Mouse (Mus musculus): ENCODE results near the gene Olfr1122. TPM values are rescaled to one million over a fixed set of nuclear protein-coding genes. Genes with fewer than 3 reads are reported as not detected.
"Not testable (repeated sequence)": the region's sequence is repeated elsewhere in the genome, so short reads cannot be mapped to it uniquely, and the experiment has no call there.

The Olfr1122 gene
- polyA plus RNA-seq (2015; fragmentation: Nextera tagmentation; extraction: Ambion mirVana): not detected in 2 replicates

DNA sequence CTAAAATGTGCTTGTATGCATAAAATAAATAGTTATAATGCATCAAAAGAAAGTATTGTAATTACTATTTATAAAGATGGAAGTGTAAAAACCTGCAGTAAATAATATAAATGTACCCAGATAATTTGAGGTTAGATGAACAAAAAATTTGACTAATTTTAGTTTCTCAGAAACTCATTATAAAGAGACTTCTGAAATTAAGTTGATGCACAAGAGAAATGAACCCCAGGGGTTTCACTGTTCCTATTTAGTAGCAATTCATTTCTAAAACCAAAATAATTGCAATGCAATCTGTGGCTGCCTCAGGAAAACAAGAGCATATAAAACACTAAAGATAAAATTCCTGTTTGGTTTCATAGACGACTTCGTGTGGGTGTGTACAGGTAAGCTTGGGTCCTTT, at the start of gene Olfr1122:
Gene Olfr1122, plus strand, starts transcription at position 301 of the 400 bp plus-strand sequence.
- Histone ChIP-seq H3K9me3 (replicated peaks; ENCODE audit: control insufficient read depth, low read length, poor library complexity, severe bottlenecking) (no peaks in the 10 kb centered on the region), H3K4me3 (ENCODE audit: low read depth, low read length) (no peak within 1 kb of the TSS), H3K27ac (ENCODE audit: low read length) (no peak within 1 kb of the TSS), H3K36me3 (ENCODE audit: control insufficient read depth, insufficient read depth, low read length) (no peaks in the 10 kb centered on the region), H3K4me2 (ENCODE audit: low read length) (no peak within 1 kb of the TSS), H3K27me3 (ENCODE audit: control insufficient read depth, insufficient read depth, low read depth, low read length) (no peaks in the 10 kb centered on the region), H3K9ac (ENCODE audit: low read depth, low read length) (no peak within 1 kb of the TSS), H3K4me1 (ENCODE audit: control insufficient read depth, insufficient read depth, low read length) (no peaks in the 10 kb centered on the region)
- 88% methylated on average over 2 of the region's 2 CpGs for WGBS
- ATAC-seq: no peak

DNA sequence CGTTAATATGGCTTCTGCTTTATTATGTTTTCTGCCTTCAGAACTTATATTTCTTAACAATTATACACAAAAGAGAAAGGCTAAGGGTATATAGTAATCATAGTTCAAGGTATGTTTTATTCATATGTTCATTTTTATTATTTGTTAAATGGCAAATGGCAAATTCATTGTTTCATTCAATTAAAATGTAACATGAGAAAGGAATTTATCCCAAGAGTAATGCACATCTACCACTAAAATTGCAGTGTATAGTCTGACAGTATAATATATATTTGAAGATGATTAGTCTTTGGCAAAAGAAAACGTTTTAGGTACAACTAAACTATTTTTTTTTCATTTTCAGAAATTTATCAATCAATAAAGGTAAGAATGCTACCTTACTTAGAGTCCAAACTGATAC, 31.1 kb upstream of the Olfr1122 start, which contains the start of gene Olfr1120:
Gene Olfr1120, plus strand, starts transcription at position 301 of the 400 bp plus-strand sequence.
- Histone ChIP-seq H3K4me3 (ENCODE audit: low read depth, low read length) (no peak within 1 kb of the TSS), H3K9me3 (replicated peaks; ENCODE audit: control insufficient read depth, low read length, poor library complexity, severe bottlenecking) (no peaks in the 10 kb centered on the region), H3K27ac (ENCODE audit: low read length) (no peak within 1 kb of the TSS), H3K9ac (ENCODE audit: low read depth, low read length) (no peak within 1 kb of the TSS), H3K27me3 (ENCODE audit: control insufficient read depth, insufficient read depth, low read depth, low read length) (no peaks in the 10 kb centered on the region), H3K4me1 (ENCODE audit: control insufficient read depth, insufficient read depth, low read length) (no peaks in the 10 kb centered on the region), H3K36me3 (ENCODE audit: control insufficient read depth, insufficient read depth, low read length) (no peaks in the 10 kb centered on the region), H3K4me2 (ENCODE audit: low read length) (no peak within 1 kb of the TSS)
- WGBS: 60% methylated on average over 2 of the region's 2 CpGs
- ATAC-seq: no peak

DNA sequence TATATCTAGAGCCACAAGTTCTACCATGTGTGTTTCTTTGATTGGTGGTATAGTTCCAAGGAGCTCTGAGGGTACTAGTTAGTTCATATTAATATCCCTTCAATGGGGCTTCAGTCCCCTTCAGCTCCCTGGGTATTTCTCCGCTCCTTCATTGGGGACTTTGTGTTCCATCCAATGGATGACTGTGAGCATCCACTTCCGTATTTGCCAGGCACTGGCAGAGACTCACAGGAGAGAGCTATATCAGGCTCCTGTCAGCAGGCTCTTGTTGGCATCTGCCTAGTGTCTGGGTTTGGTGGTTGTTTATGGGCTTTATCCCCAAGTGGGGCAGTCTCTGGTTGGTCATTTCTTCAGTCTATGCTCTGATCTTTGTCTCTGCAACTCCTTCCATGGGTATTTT, 25.5 kb upstream of the Olfr1122 start:
- H3K27me3 ChIP-seq (ENCODE audit: control insufficient read depth, insufficient read depth, low read depth, low read length); H3K27ac ChIP-seq (ENCODE audit: low read length); H3K4me2 ChIP-seq (ENCODE audit: low read length); H3K9ac ChIP-seq (ENCODE audit: low read depth, low read length); ATAC-seq; H3K36me3 ChIP-seq (ENCODE audit: control insufficient read depth, insufficient read depth, low read length); H3K9me3 ChIP-seq (replicated peaks; ENCODE audit: control insufficient read depth, low read length, poor library complexity, severe bottlenecking); H3K4me1 ChIP-seq (ENCODE audit: control insufficient read depth, insufficient read depth, low read length); H3K4me3 ChIP-seq (ENCODE audit: low read depth, low read length): not testable (repeated sequence)
- WGBS: 94% methylated on average over 2 of the region's 2 CpGs

DNA sequence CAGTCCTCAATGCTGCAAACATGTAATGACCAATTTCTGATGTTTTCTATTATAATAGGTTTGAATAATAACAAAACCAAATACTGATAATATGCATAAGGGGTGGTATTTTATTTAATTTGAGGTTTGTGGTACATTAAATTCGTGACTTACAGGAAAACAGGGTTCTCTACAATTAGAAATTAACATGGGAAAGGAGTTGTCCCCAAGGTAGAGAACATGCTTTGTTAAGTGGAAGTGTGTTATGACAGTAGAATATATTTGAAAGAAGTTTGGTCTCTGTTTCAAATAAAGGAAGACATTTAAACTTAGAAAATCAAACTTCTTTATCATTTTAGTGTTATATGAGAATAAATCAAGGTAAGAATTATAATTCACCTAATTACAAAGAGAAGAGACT, 16.1 kb upstream of the Olfr1122 start, which contains the start of gene Olfr1121:
Gene Olfr1121, plus strand, starts transcription at position 301 of the 400 bp plus-strand sequence.
- no peak within 1 kb of the TSS for H3K9ac ChIP-seq (ENCODE audit: low read depth, low read length)
- no peaks in the 10 kb centered on the region for H3K9me3 ChIP-seq (replicated peaks; ENCODE audit: control insufficient read depth, low read length, poor library complexity, severe bottlenecking)
- H3K4me1 ChIP-seq (ENCODE audit: control insufficient read depth, insufficient read depth, low read length): no peaks in the 10 kb centered on the region
- no peaks in the 10 kb centered on the region for H3K27me3 ChIP-seq (ENCODE audit: control insufficient read depth, insufficient read depth, low read depth, low read length)
- no peaks in the 10 kb centered on the region for H3K36me3 ChIP-seq (ENCODE audit: control insufficient read depth, insufficient read depth, low read length)
- 28% methylated on average over 1 of the region's 1 CpGs for WGBS
- no peak within 1 kb of the TSS for H3K4me3 ChIP-seq (ENCODE audit: low read depth, low read length)
- no peak within 1 kb of the TSS for H3K27ac ChIP-seq (ENCODE audit: low read length)
- no peak within 1 kb of the TSS for H3K4me2 ChIP-seq (ENCODE audit: low read length)
- ATAC-seq: no peak

DNA sequence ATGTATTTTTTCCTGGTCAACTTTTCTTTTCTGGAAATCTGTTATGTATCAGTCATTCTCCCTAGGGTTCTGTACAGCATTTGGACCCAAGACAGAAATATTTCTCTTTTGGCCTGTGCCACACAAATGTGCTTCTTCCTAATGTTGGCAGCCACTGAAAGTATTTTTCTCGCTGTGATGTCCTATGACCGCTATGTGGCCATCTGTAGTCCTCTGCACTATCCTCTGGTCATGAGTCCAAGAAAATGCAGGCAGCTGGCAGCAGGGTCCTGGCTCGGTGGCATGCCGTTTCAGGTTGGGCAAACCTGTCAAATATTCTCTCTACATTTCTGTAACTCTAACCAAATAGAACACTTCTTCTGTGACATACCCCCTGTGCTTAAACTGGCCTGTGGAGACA, 13.9 kb upstream of the Olfr1122 start:
- Histone ChIP-seq H3K9ac (ENCODE audit: low read depth, low read length) (no peak overlapping the region), H3K27ac (ENCODE audit: low read length) (no peak overlapping the region), H3K27me3 (ENCODE audit: control insufficient read depth, insufficient read depth, low read depth, low read length) (no peaks in the 10 kb centered on the region), H3K4me1 (ENCODE audit: control insufficient read depth, insufficient read depth, low read length) (no peaks in the 10 kb centered on the region), H3K4me3 (ENCODE audit: low read depth, low read length) (no peak overlapping the region), H3K4me2 (ENCODE audit: low read length) (no peak overlapping the region), H3K9me3 (replicated peaks; ENCODE audit: control insufficient read depth, low read length, poor library complexity, severe bottlenecking) (no peaks in the 10 kb centered on the region), H3K36me3 (ENCODE audit: control insufficient read depth, insufficient read depth, low read length) (no peaks in the 10 kb centered on the region)
- no peak for ATAC-seq
- WGBS: 90% methylated on average over 4 of the region's 4 CpGs

DNA sequence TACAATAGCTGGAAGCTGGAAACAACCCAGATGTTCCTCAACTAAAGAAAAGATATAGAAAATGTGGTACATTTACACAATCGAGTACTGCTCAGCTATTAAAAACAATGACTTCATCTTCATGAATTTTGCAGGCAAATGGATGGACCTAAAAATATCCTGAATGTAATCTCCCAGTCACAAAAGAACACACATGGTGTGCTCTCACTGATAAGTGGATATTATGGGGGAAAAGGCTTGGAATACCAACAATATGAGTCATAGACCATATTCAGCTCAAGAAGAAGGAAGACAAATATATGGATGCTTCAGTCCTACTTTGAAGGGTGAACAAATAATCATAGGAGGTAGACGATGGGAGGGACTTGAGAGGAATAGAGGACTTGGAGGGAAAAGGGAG, 1.7 kb upstream of the Olfr1122 start:
- WGBS: 86% methylated on average over 2 of the region's 2 CpGs
- H3K4me3 ChIP-seq (ENCODE audit: low read depth, low read length): no peak overlapping the region
- no peak overlapping the region for H3K27ac ChIP-seq (ENCODE audit: low read length)
- no peaks in the 10 kb centered on the region for H3K27me3 ChIP-seq (ENCODE audit: control insufficient read depth, insufficient read depth, low read depth, low read length)
- no peak for ATAC-seq
- no peak overlapping the region for H3K9ac ChIP-seq (ENCODE audit: low read depth, low read length)
- no peaks in the 10 kb centered on the region for H3K9me3 ChIP-seq (replicated peaks; ENCODE audit: control insufficient read depth, low read length, poor library complexity, severe bottlenecking)
- H3K4me1 ChIP-seq (ENCODE audit: control insufficient read depth, insufficient read depth, low read length): no peaks in the 10 kb centered on the region
- no peaks in the 10 kb centered on the region for H3K36me3 ChIP-seq (ENCODE audit: control insufficient read depth, insufficient read depth, low read length)
- no peak overlapping the region for H3K4me2 ChIP-seq (ENCODE audit: low read length)

DNA sequence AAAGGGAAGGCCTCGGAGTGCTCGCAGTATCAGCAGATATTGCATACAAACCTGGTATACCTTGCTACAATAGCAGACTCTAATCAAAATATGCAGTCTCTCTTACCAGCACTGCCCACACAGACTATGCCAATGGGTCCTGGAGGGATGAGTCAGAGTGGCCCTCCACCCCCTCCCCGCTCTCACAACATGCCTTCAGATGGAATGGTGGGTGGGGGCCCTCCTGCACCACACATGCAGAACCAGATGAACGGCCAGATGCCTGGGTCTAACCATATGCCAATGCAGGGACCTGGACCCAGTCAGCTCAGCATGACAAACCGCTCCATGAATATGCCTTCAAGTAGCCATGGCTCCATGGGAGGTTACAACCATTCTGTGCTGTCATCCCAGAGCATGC, 8.0 kb downstream of the Olfr1122 start:
- H3K4me1 ChIP-seq (ENCODE audit: control insufficient read depth, insufficient read depth, low read length); H3K4me2 ChIP-seq (ENCODE audit: low read length); H3K27ac ChIP-seq (ENCODE audit: low read length); H3K4me3 ChIP-seq (ENCODE audit: low read depth, low read length); H3K36me3 ChIP-seq (ENCODE audit: control insufficient read depth, insufficient read depth, low read length); H3K9ac ChIP-seq (ENCODE audit: low read depth, low read length); H3K9me3 ChIP-seq (replicated peaks; ENCODE audit: control insufficient read depth, low read length, poor library complexity, severe bottlenecking); ATAC-seq; H3K27me3 ChIP-seq (ENCODE audit: control insufficient read depth, insufficient read depth, low read depth, low read length): not testable (repeated sequence)
- WGBS: 98% methylated on average over 5 of the region's 5 CpGs

DNA sequence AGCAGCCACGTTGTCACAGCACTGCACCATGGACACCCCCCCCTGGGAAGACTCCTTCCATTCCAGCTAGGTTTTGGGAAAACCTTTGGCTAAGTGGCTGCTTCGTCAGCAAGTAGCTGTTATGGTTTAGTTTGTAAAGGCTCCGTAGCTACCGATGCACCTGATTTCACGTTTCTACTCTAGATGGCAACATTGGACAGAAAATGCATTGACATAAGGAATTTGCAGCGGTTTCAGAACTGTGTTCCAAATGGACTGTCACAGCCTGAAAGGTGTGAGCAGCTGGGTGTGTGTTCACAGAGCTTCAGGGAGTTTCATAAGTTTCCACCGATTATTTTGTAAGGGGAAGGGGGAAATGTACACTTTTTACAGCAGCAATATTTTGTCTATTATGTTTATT, 9.0 kb downstream of the Olfr1122 start:
- H3K9me3 ChIP-seq (replicated peaks; ENCODE audit: control insufficient read depth, low read length, poor library complexity, severe bottlenecking); H3K4me2 ChIP-seq (ENCODE audit: low read length); H3K4me3 ChIP-seq (ENCODE audit: low read depth, low read length); ATAC-seq; H3K36me3 ChIP-seq (ENCODE audit: control insufficient read depth, insufficient read depth, low read length); H3K9ac ChIP-seq (ENCODE audit: low read depth, low read length); H3K4me1 ChIP-seq (ENCODE audit: control insufficient read depth, insufficient read depth, low read length); H3K27me3 ChIP-seq (ENCODE audit: control insufficient read depth, insufficient read depth, low read depth, low read length); H3K27ac ChIP-seq (ENCODE audit: low read length): not testable (repeated sequence)
- WGBS: 81% methylated on average over 7 of the region's 7 CpGs

DNA sequence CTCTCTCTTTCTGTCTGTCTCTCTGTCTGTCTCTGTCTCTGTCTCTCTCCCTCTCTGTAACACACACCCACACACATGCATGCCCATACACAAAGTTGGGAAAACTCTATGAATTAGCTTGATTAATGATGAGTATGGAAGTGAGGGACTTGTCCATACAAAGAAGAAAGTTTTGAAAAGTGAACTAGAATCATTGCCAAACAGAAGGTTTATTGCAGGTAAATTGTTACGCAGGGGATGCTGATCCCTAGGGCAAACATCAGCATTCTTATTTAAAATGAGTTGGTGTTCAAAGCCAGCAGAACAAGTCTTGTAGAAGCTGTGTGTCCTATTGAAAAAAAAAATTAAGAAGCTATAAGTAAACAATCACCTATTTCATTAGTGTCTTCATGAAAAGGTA, 30.7 kb downstream of the Olfr1122 start, which contains the start of gene Olfr1123:
Gene Olfr1123, plus strand, starts transcription at position 301 of the 400 bp plus-strand sequence.
- Histone ChIP-seq H3K9ac (ENCODE audit: low read depth, low read length) (no peak within 1 kb of the TSS), H3K4me1 (ENCODE audit: control insufficient read depth, insufficient read depth, low read length) (no peaks in the 10 kb centered on the region), H3K27me3 (ENCODE audit: control insufficient read depth, insufficient read depth, low read depth, low read length) (no peaks in the 10 kb centered on the region), H3K4me3 (ENCODE audit: low read depth, low read length) (no peak within 1 kb of the TSS), H3K9me3 (replicated peaks; ENCODE audit: control insufficient read depth, low read length, poor library complexity, severe bottlenecking) (no peaks in the 10 kb centered on the region), H3K27ac (ENCODE audit: low read length) (no peak within 1 kb of the TSS), H3K36me3 (ENCODE audit: control insufficient read depth, insufficient read depth, low read length) (no peaks in the 10 kb centered on the region), H3K4me2 (ENCODE audit: low read length) (no peak within 1 kb of the TSS)
- WGBS: 94% methylated on average over 1 of the region's 1 CpGs
- no peak for ATAC-seq

Measured in midbrain, embryonic 16.5 days (tissue).